Mouse (Mus musculus): ENCODE data around the gene Dnah14. TPM values are rescaled to one million over a fixed set of nuclear protein-coding genes. Genes with fewer than 3 reads are reported as not detected.

Gene Dnah14
- total and polyA plus RNA-seq, 3 experiments = 0.03 to 0.98 (median 0.74) TPM

GRCm38 (mm10) chr1:181845767-181846166 is 269.4 kb downstream of the Dnah14 start (continued):
- TF ChIP-seq ZNF384 (IDR thresholded peaks at IDR 0.05; ENCODE audit: low read depth, low read length) = no peak
- peak; percentile 91 for TF ChIP-seq BHLHE40 (IDR thresholded peaks at IDR 0.05; ENCODE audit: low read depth, low read length)

- in situ Hi-C loops (cut with MboI; ENCODE audit: low pct_ligation_motif_present, low pct_unique_long_range_greater_than_20kb, low sequenced_read_pairs) = no loop called here
- TF ChIP-seq USF2 (conservative IDR thresholded peaks at IDR 0.05; ENCODE audit: low read depth, low read length) (no peak), ZNF384 (IDR thresholded peaks at IDR 0.05; ENCODE audit: low read depth, low read length) (peak; percentile 41; the same call in 1 of the 2 replicates), GABPA (IDR thresholded peaks at IDR 0.05; ENCODE audit: insufficient replicate concordance, low read depth, low read length) (no peak), BHLHE40 (IDR thresholded peaks at IDR 0.05; ENCODE audit: low read depth, low read length) (no peak)
- Histone ChIP-seq H3K9ac (ENCODE audit: insufficient read depth, low read depth) (no peak overlapping the region), H3K9me3 (replicated peaks; ENCODE audit: low read length) (peaks cover 2% of the 10 kb centered on the region), H3K4me3 (replicated peaks in 1 of 3; ENCODE audit: low read depth in 2 of 3, low read length in 2 of 3, poor library complexity in 1 of 3) (no peak overlapping the region), H3K36me3 (replicated peaks in 1 of 2; ENCODE audit: control insufficient read depth in 1 of 2, insufficient read depth in 1 of 2, low read length in 1 of 2) (no peaks in the 10 kb centered on the region), H3K4me2 (ENCODE audit: insufficient read depth, low read depth, poor library complexity, severe bottlenecking) (no peak overlapping the region), H3K4me1 (ENCODE audit: control insufficient read depth in 1 of 2, insufficient read depth in 2 of 2) (peaks cover 0 to 60% of the 10 kb centered on the region in 2 experiments; a peak in 2 of 4 replicates), H3K27me3 (replicated peaks) (peaks cover 12% of the 10 kb centered on the region), H3K79me2 (replicated peaks; ENCODE audit: control insufficient read depth, extremely low read depth, insufficient read depth, poor library complexity, severe bottlenecking) (peaks cover 10% of the 10 kb centered on the region; the same call in 1 of the 2 replicates), H3K27ac (ENCODE audit: insufficient read depth, low read depth) (no peak overlapping the region)
- DNase-seq (ENCODE audit: extremely low read depth) = no peak
- dilution Hi-C loops (cut with MboI; ENCODE audit: extremely low pct_ligation_motif_present, extremely low pct_unique_long_range_greater_than_20kb, low sequenced_read_pairs) = no loop called here
Observed at GRCm38 (mm10) chr1:181847396-181847795, 271.0 kb downstream of the Dnah14 start.

- Histone ChIP-seq H3K27me3 (replicated peaks) (peaks cover 12% of the 10 kb centered on the region), H3K9ac (ENCODE audit: insufficient read depth, low read depth) (no peak overlapping the region), H3K9me3 (replicated peaks; ENCODE audit: low read length) (peaks cover 2% of the 10 kb centered on the region), H3K79me2 (replicated peaks; ENCODE audit: control insufficient read depth, extremely low read depth, insufficient read depth, poor library complexity, severe bottlenecking) (peaks cover 7% of the 10 kb centered on the region; the same call in 1 of the 2 replicates), H3K27ac (ENCODE audit: insufficient read depth, low read depth) (no peak overlapping the region), H3K4me3 (replicated peaks in 1 of 3; ENCODE audit: low read depth in 2 of 3, low read length in 2 of 3, poor library complexity in 1 of 3) (no peak overlapping the region), H3K4me2 (ENCODE audit: insufficient read depth, low read depth, poor library complexity, severe bottlenecking) (no peak overlapping the region), H3K4me1 (ENCODE audit: control insufficient read depth in 1 of 2, insufficient read depth in 2 of 2) (peaks cover 0 to 61% of the 10 kb centered on the region in 2 experiments; a peak in 2 of 4 replicates), H3K36me3 (replicated peaks in 1 of 2; ENCODE audit: control insufficient read depth in 1 of 2, insufficient read depth in 1 of 2, low read length in 1 of 2) (no peaks in the 10 kb centered on the region)
- DNase-seq (ENCODE audit: extremely low read depth) = no peak
- TF ChIP-seq CHD2 (IDR thresholded peaks at IDR 0.05; ENCODE audit: low read length) = no peak
- no peak for TF ChIP-seq SMC3 (IDR thresholded peaks at IDR 0.05; ENCODE audit: low read depth, low read length)
- TF ChIP-seq MEF2A (IDR thresholded peaks at IDR 0.05; ENCODE audit: borderline replicate concordance, low read depth, low read length) = no peak
- no peak for TF ChIP-seq IRF4 (IDR thresholded peaks at IDR 0.05; ENCODE audit: low read depth, low read length)
- TF ChIP-seq TBP (conservative IDR thresholded peaks at IDR 0.05; ENCODE audit: low read depth, low read length) = no peak
- no peak for TF ChIP-seq GABPA (IDR thresholded peaks at IDR 0.05; ENCODE audit: insufficient replicate concordance, low read depth, low read length)
- TF ChIP-seq MYC (IDR thresholded peaks at IDR 0.05; ENCODE audit: low read depth, low read length) = no peak
- TF ChIP-seq MXI1 (IDR thresholded peaks at IDR 0.05; ENCODE audit: low read depth, low read length) = no peak
- no peak for TF ChIP-seq POLR2A (IDR thresholded peaks at IDR 0.05; ENCODE audit: low read depth, low read length)
- no peak for TF ChIP-seq RCOR1 (conservative IDR thresholded peaks at IDR 0.05; ENCODE audit: low read depth, low read length)
- no peak for TF ChIP-seq UBTF (IDR thresholded peaks at IDR 0.05; ENCODE audit: low read depth, low read length)
- no peak for TF ChIP-seq ETS1 (conservative IDR thresholded peaks at IDR 0.05; ENCODE audit: low read depth, low read length)
- TF ChIP-seq ELF1 (IDR thresholded peaks at IDR 0.05; ENCODE audit: low read depth, low read length) = no peak
- no peak for TF ChIP-seq USF2 (conservative IDR thresholded peaks at IDR 0.05; ENCODE audit: low read depth, low read length)
- dilution Hi-C loops (cut with MboI; ENCODE audit: extremely low pct_ligation_motif_present, extremely low pct_unique_long_range_greater_than_20kb, low sequenced_read_pairs) (no loop called here), in situ Hi-C loops (cut with MboI; ENCODE audit: low pct_ligation_motif_present, low pct_unique_long_range_greater_than_20kb, low sequenced_read_pairs) (no loop called here)
Observed at GRCm38 (mm10) chr1:181848210-181848609, 271.9 kb downstream of the Dnah14 start.

All from CH12.LX (cell line).